Mouse (Mus musculus) CH12.LX (cell line): ENCODE measurements around the gene Yaf2.

ENCODE experiments used
- CTCF ChIP-seq, 2 experiments: IDR thresholded peaks in 1 of 2; conservative IDR thresholded peaks in 1 of 2; 2 replicates each; pipeline ENCODE4 v1.5.1; 2011 to 2012; ENCODE audit warnings: low read depth in 2 of 2, low read length in 2 of 2, improper control_type of control experiment in 1 of 2, inconsistent platforms in 1 of 2, mild to moderate bottlenecking in 1 of 2, moderate library complexity in 1 of 2
- ELF1 ChIP-seq: IDR thresholded peaks from 2 replicates; pipeline ENCODE4 v1.6.1; 2014; ENCODE audit warnings: low read depth, mild to moderate bottlenecking, inconsistent platforms, low read length, improper control_type of control experiment
- EP300 ChIP-seq: IDR thresholded peaks from 2 replicates; pipeline ENCODE4 v1.6.1; 2011; ENCODE audit warnings: low read length, improper control_type of control experiment
- ETS1 ChIP-seq: conservative IDR thresholded peaks from 2 replicates; pipeline ENCODE4 v1.6.1; 2012; ENCODE audit warnings: low read depth, mild to moderate bottlenecking, inconsistent platforms, low read length, improper control_type of control experiment, moderate library complexity
- GABPA ChIP-seq: IDR thresholded peaks from 2 replicates; pipeline ENCODE4 v1.6.1; 2012; ENCODE audit warnings: low read depth, low read length, improper control_type of control experiment, inconsistent platforms; ENCODE audit not compliant: insufficient replicate concordance
- HCFC1 ChIP-seq: IDR thresholded peaks from 2 replicates; pipeline ENCODE4 v1.6.1; 2012; ENCODE audit warnings: low read depth, mild to moderate bottlenecking, inconsistent platforms, low read length, improper control_type of control experiment
- MAFK ChIP-seq: IDR thresholded peaks from 2 replicates; pipeline ENCODE4 v1.6.1; 2011; ENCODE audit warnings: low read length, improper control_type of control experiment; ENCODE audit not compliant: insufficient replicate concordance
- POLR2A ChIP-seq: IDR thresholded peaks from 2 replicates; pipeline ENCODE4 v1.6.1; 2011; ENCODE audit warnings: low read depth, mild to moderate bottlenecking, improper control_type of control experiment, low read length
- POLR2AphosphoS2 ChIP-seq: IDR thresholded peaks from 2 replicates; pipeline ENCODE4 v1.6.1; 2011; ENCODE audit warnings: low read depth, low read length, improper control_type of control experiment
- SIN3A ChIP-seq: IDR thresholded peaks from 2 replicates; pipeline ENCODE4 v1.6.1; 2012; ENCODE audit warnings: low read length, improper control_type of control experiment, inconsistent platforms
- TCF12 ChIP-seq: IDR thresholded peaks from 2 replicates; pipeline ENCODE4 v1.6.1; 2014; ENCODE audit warnings: low read depth, mild to moderate bottlenecking, inconsistent platforms, low read length, improper control_type of control experiment
- UBTF ChIP-seq: IDR thresholded peaks from 2 replicates; pipeline ENCODE4 v1.6.1; 2012; ENCODE audit warnings: low read depth, mild to moderate bottlenecking, inconsistent platforms, low read length, improper control_type of control experiment, moderate library complexity
- USF1 ChIP-seq: IDR thresholded peaks from 2 replicates; pipeline ENCODE4 v1.6.1; 2014; ENCODE audit warnings: low read depth, mild to moderate bottlenecking, inconsistent platforms, low read length, improper control_type of control experiment

DNA sequence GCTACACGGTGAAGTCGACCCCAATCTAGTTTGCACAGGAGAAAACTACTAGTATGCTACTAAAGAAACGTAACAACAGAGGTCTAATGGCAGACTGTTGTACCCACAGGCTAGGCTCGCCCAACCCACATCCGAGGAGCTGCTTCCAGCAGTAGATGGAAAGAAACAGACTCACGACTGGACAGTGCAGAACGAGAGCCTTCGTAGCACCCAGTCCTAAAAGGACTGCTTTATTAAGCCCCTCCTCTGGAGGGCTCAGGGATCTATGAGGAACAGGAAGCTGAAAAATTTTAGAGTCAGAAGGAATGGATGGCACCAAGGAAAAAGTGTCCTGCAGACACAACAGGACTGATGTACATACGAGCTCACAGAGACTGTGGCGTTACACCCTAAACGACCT, 42.3 kb downstream of the Yaf2 start:
- TF ChIP-seq UBTF, result no peak
- TF ChIP-seq CTCF (conservative IDR thresholded peaks at IDR 0.05 in 1 of 2, IDR thresholded peaks at IDR 0.05 in 1 of 2; ENCODE audit: low read depth in 2 of 2, low read length in 2 of 2), result no peak
- no peak for TF ChIP-seq SIN3A
- no peak for TF ChIP-seq POLR2A
- no peak for TF ChIP-seq HCFC1
- TF ChIP-seq GABPA, result no peak
- no peak for TF ChIP-seq USF1
- TF ChIP-seq EP300, result no peak
- no peak for TF ChIP-seq ETS1
- no peak for TF ChIP-seq MAFK
- no peak for TF ChIP-seq ELF1
- TF ChIP-seq POLR2AphosphoS2, result no peak
- TF ChIP-seq TCF12, result no peak
